Mouse (Mus musculus): ENCODE results near the gene Pde4dip. TPM values are rescaled to one million over a fixed set of nuclear protein-coding genes. Genes with fewer than 3 reads are reported as not detected.

The Pde4dip gene
- total RNA-seq, 1 experiment from 2014 or later = 6.1 TPM

DNA sequence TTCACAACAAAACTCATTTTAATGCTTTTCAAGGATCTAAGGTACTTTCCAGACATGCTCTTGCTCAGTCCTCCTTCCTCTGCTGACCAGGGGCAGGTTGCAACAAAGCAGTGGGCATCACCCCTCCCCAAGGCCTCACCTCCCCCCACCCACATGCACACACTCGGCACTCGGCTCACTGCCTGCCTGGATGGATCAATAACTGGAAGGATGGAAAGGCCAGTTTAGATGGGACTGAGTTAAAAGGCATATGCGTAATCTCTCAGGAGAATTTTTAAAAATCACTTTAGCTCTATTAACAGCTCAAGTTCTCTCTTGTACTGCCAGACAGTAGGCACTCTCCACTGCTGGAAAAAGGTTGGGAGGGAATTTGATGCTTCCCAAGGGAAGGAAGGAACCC is 40.9 kb downstream of the Pde4dip start:
- no peak for ATAC-seq (replicated peaks; ENCODE audit: low read depth, poor library complexity, severe bottlenecking)

DNA sequence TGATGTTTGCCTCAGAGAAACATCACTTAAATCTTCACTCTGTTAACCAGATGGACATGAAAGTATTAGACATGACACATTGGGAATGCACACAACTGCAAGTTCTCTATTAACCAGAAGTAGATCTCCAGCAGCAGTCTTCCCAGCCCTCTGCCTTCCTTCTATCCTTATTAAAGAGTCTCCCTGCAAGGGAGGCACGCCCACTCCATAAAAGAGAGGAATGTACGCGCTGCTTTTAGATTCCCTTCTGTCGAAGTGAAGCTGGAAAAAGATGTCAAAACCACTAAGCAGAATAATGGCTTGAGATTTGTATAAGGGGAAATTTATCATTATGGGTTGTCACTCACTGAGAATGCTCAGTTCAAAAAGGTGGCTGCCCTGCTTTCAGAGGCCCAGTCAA is 42.1 kb downstream of the Pde4dip start:
- no peak for ATAC-seq (replicated peaks; ENCODE audit: low read depth, poor library complexity, severe bottlenecking)

DNA sequence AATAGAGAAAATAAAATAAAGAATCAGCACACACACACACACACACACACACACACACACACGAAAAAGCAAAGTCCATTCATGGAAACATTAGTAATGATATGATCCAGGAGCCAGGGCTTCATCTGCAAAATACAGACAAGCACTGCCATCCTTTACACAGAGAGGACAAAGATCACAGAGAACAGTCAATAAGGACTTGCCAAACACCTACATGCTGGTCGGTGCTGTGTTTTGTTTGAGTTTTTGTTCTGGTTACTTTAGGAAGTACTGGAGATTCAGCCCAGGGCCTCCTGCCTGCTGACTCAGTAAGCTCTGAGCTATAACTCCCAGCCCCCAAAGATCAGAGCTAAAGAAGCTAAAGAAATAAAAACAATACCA is 43.7 kb downstream of the Pde4dip start:
- no peak for ATAC-seq (replicated peaks; ENCODE audit: low read depth, poor library complexity, severe bottlenecking)

- no peak for ATAC-seq (replicated peaks; ENCODE audit: low read depth, poor library complexity, severe bottlenecking)
Measured at GRCm38 (mm10) chr3:97844163-97844820, 44.2 kb downstream of the Pde4dip start.

DNA sequence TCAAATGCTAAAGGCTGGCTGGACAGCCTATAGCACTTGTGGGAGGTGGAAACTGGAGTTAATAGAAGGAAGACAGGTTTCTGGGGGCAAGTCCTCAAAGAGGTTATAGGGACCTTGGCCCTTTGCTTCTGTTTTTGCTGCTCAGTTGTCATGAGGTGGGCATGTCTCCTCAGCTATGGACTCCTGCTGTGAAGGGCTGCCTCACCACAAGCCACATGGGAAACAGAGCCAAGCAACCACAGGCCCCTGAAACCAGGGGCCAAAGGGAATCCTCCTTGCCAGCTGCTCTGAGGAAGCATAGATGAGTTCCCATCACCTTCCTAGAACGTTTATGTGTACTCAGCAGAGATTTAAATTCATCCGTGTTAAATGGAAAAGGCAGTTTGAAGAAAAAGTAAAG is 45.9 kb downstream of the Pde4dip start:
- ATAC-seq (replicated peaks; ENCODE audit: low read depth, poor library complexity, severe bottlenecking) = peak; percentile 52; the same call in 1 of the 2 replicates

DNA sequence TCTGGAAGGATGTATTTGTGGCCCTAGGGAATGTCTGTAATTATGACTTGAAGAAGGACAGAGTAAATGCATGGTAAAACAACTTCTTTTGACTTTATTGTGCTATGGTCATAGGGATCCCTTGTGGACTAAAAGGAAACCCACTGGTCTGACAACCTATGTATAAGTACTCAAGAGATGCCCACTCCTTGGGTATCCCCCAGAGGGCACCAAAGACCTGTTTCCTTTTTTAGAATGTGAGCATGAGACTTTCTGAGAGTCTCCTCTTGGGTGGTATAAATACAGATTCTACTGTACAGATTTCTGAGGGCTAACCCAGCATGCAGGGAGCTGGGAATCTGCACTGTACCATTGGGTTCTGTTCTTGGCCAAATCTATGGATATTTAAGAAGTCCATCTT is 48.1 kb downstream of the Pde4dip start:
- 0 out of 2 replicates have a peak, but pooled peaks have one; percentile 65 for ATAC-seq (replicated peaks; ENCODE audit: low read depth, poor library complexity, severe bottlenecking)

- no peak for ATAC-seq (replicated peaks; ENCODE audit: low read depth, poor library complexity, severe bottlenecking)
Measured at GRCm38 (mm10) chr3:97835888-97836287, 52.6 kb downstream of the Pde4dip start.

DNA sequence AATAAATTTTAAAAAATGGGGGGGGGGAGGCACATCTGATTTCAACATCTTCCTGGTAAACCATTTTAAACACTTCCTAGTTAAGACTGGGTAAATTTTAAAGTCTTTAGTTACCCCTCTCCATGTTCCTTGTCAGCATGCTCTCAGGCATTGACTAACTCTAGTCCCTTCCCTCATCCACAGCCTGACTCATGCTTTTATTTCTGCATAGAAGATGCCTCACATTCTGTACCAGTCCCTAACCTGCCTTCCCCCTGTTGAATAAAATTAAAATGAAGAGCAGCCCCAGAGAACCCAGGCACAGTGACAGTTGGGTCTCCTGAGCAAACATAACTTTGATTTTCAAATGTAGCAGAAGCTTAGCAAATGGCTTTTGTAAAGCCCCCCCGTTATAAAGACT is 53.9 kb downstream of the Pde4dip start:
- no peak for ATAC-seq (replicated peaks; ENCODE audit: low read depth, poor library complexity, severe bottlenecking)

DNA sequence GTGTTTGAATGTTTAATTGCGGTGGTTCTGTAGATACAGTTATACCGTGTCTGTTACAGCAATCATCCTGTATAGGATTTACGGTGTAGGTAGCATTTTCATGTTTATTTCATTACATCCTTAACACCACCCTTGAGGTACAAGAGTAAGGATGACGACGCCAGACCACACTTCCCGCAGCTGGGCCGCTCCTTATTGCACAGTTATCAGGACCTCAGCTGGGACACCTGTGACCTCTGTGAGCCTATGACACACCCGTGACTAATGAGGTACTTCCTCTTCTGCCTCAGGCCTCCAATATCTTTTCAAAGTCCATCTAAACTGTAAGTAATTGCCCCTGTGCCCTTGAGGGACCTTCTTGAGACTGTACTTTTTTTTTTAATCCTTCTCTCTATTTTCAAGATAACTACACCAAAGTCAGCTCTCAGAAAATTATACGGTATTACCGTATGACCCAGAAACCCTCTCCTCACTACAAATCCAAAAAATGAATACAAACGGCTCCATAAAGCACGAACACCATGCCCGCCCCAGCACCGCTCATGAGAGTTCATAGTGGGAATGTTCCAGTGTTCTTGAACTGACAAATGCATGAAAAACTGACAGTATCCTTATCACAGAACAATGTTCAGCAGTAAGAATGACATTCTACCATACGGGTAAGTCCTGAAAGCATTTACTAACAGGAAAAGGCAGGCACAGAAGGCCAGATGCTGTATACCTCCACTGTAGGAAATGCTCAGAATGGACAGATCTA is 56.8 kb downstream of the Pde4dip start:
- ATAC-seq (replicated peaks; ENCODE audit: low read depth, poor library complexity, severe bottlenecking) = peak; percentile 83

DNA sequence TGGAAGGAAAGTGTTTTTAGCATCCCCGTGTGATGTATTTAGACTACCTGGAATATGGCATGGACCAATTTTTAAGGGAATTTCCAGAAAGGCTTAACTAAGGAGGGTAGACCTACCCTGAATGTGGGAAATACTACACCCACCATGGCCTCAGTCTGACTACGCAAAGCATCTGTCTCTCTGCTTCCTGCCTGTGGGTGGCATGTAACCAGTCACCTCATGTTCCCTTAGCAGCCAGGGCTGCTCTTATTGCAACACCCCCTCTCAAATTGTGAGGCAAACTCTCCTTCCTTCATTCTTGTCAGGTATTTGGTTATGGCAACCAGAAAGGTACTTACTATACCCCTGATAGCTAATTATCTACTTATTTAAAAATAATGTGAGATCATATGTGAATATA is 57.9 kb downstream of the Pde4dip start:
- ATAC-seq (replicated peaks; ENCODE audit: low read depth, poor library complexity, severe bottlenecking) = 0 out of 2 replicates have a peak, but pooled peaks have one; percentile 29

GRCm38 (mm10) chr3:97830122-97830521 is 58.4 kb downstream of the Pde4dip start:
- ATAC-seq (replicated peaks; ENCODE audit: low read depth, poor library complexity, severe bottlenecking) = no peak

DNA sequence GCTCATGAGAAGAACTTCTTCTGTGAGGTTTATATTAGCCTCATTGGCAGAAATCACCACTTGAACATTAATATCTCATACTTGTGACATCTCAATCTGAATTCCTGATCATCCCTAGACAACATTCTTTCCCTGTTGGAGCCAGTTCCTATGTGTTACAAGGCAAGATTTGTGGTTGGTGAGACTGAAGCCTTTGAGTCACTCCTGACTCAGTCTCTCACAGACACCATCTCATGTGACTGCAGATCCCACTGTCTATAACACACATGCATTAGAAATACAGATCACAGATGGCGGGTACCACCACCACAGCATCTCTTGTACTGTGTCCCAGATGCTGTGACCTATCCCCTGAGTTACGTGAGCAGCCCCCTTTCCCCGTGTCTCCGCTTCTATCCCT is 60.2 kb downstream of the Pde4dip start:
- ATAC-seq (replicated peaks; ENCODE audit: low read depth, poor library complexity, severe bottlenecking) = no peak

- no peak for ATAC-seq (replicated peaks; ENCODE audit: low read depth, poor library complexity, severe bottlenecking)
Measured at GRCm38 (mm10) chr3:97825246-97825645, 63.3 kb downstream of the Pde4dip start.

- ATAC-seq (replicated peaks; ENCODE audit: low read depth, poor library complexity, severe bottlenecking) = 0 out of 2 replicates have a peak, but pooled peaks have one; percentile 39
Measured at GRCm38 (mm10) chr3:97824744-97825143, 63.8 kb downstream of the Pde4dip start.

GRCm38 (mm10) chr3:97824011-97824711 is 64.3 kb downstream of the Pde4dip start:
- peak; percentile 83 for ATAC-seq (replicated peaks; ENCODE audit: low read depth, poor library complexity, severe bottlenecking)

- ATAC-seq (replicated peaks; ENCODE audit: low read depth, poor library complexity, severe bottlenecking) = no peak
Measured at GRCm38 (mm10) chr3:97823438-97823837, 65.1 kb downstream of the Pde4dip start.

GRCm38 (mm10) chr3:97819050-97819449 is 69.5 kb downstream of the Pde4dip start:
- no peak for ATAC-seq (replicated peaks; ENCODE audit: low read depth, poor library complexity, severe bottlenecking)

GRCm38 (mm10) chr3:97818383-97818982 is 70.0 kb downstream of the Pde4dip start:
- ATAC-seq (replicated peaks; ENCODE audit: low read depth, poor library complexity, severe bottlenecking) = no peak

- no peak for ATAC-seq (replicated peaks; ENCODE audit: low read depth, poor library complexity, severe bottlenecking)
Measured at GRCm38 (mm10) chr3:97811651-97812399, 76.7 kb downstream of the Pde4dip start.

- ATAC-seq (replicated peaks; ENCODE audit: low read depth, poor library complexity, severe bottlenecking) = no peak
Measured at GRCm38 (mm10) chr3:97811158-97811557, 77.3 kb downstream of the Pde4dip start.
